Mouse (Mus musculus) bone marrow, adult 2 months (tissue): ENCODE measurements around the gene Fh1.

Experiments
- CTCF ChIP-seq: fragments of 200-500 bp; IDR thresholded peaks from 2 replicates; pipeline ENCODE4 v1.5.1; 2011; ENCODE audit warnings: low read length, control low read depth; ENCODE audit not compliant: control insufficient read depth, insufficient read depth
- POLR2A ChIP-seq: fragments of 200-500 bp; IDR thresholded peaks from 2 replicates; pipeline ENCODE4 v1.6.1; 2011; ENCODE audit warnings: low read depth, mild to moderate bottlenecking, control low read depth, low read length, borderline replicate concordance; ENCODE audit not compliant: control insufficient read depth

- TF ChIP-seq CTCF (no peak), POLR2A (no peak)
These were observed 3.8 kb upstream of the Fh1 start for GRCm38 (mm10) chr1:175629248-175629647.
